Mouse (Mus musculus) C2C12 (cell line): ENCODE data around the gene Slc43a2. TPM values are rescaled to one million over a fixed set of nuclear protein-coding genes. Genes with fewer than 3 reads are reported as not detected.

Experiments
- H3K27me3 ChIP-seq: one replicate; pipeline ENCODE4 v1.6.1; 2011; ENCODE audit not compliant: control insufficient read depth, insufficient read depth, insufficient read length
- H3K36me3 ChIP-seq: one replicate; pipeline ENCODE4 v1.6.1; 2011; ENCODE audit not compliant: control insufficient read depth, insufficient read depth
- H3K4me3 ChIP-seq: one replicate; pipeline ENCODE4 v1.5.1; 2011; ENCODE audit warnings: mild to moderate bottlenecking, control low read depth; ENCODE audit not compliant: poor library complexity, insufficient read depth, severe bottlenecking
- H3K79me2 ChIP-seq: one replicate; pipeline ENCODE4 v1.6.1; 2011; ENCODE audit not compliant: control insufficient read depth, insufficient read depth
- H3K79me3 ChIP-seq: one replicate; pipeline ENCODE4 v1.6.1; 2011; ENCODE audit warnings: low read depth, control low read depth
- H3ac ChIP-seq: one replicate; pipeline ENCODE3; 2011; ENCODE audit warnings: low read depth; ENCODE audit not compliant: control insufficient read depth, insufficient read length
- CEBPB ChIP-seq: IDR thresholded peaks from one replicate; pipeline ENCODE4 v1.6.1; 2011; ENCODE audit warnings: low read depth, mild to moderate bottlenecking, control low read depth, moderate library complexity
- CTCF ChIP-seq: IDR thresholded peaks from one replicate; pipeline ENCODE4 v1.5.1; 2011; ENCODE audit not compliant: control insufficient read depth, insufficient read depth, insufficient read length
- FOSL1 ChIP-seq: IDR thresholded peaks from one replicate; pipeline ENCODE4 v1.8.0; 2011; ENCODE audit warnings: mild to moderate bottlenecking, low read length; ENCODE audit not compliant: poor library complexity, insufficient read depth, severe bottlenecking
- MAX ChIP-seq: IDR thresholded peaks from one replicate; pipeline ENCODE4 v1.6.1; 2011; ENCODE audit warnings: mild to moderate bottlenecking, control low read depth
- MYOD1 ChIP-seq: IDR thresholded peaks from one replicate; pipeline ENCODE4 v1.6.1; 2011; ENCODE audit warnings: low read depth; ENCODE audit not compliant: control insufficient read depth, insufficient read length
- MYOG ChIP-seq: IDR thresholded peaks from one replicate; pipeline ENCODE4 v1.6.1; 2011; ENCODE audit not compliant: control insufficient read depth, insufficient read length; ENCODE audit errors: extremely low read depth
- USF1 ChIP-seq: IDR thresholded peaks from one replicate; pipeline ENCODE4 v1.6.1; 2011; ENCODE audit warnings: low read depth, mild to moderate bottlenecking, control low read depth, moderate library complexity
- polyA plus RNA-seq: library from polyadenylated mRNA; unstranded; fragments of >200 nt; fragmentation: generic; extraction: Trizol; gene quantifications from one replicate; pipeline ENCODE4 v1.2.1, GENCODE M21; 2012; ENCODE audit warnings: missing spikeins

The Slc43a2 gene
- polyA plus RNA-seq, 1 experiment: 2.2 TPM

- Histone ChIP-seq H3K4me3 (no peak overlapping the region), H3K36me3 (no peaks in the 10 kb centered on the region), H3K79me2 (no peaks in the 10 kb centered on the region)
Observed at GRCm38 (mm10) chr11:75532340-75533277, 1.1 kb downstream of the Slc43a2 start.

GRCm38 (mm10) chr11:75533314-75534015, 2.0 kb downstream of the Slc43a2 start:
- H3K79me2 ChIP-seq: no peaks in the 10 kb centered on the region
- no peak overlapping the region for H3ac ChIP-seq
- H3K27me3 ChIP-seq: no peaks in the 10 kb centered on the region
- no peak overlapping the region for H3K4me3 ChIP-seq
- no peaks in the 10 kb centered on the region for H3K36me3 ChIP-seq
- TF ChIP-seq MYOD1: no peak
- no peak for TF ChIP-seq USF1
- TF ChIP-seq MAX: no peak
- TF ChIP-seq MYOG: no peak
- TF ChIP-seq FOSL1: no peak
- no peak for TF ChIP-seq CTCF
- TF ChIP-seq CEBPB: no peak
- H3K79me3 ChIP-seq: no peaks in the 10 kb centered on the region

More at GRCm38 (mm10) chr11:75532340-75533277, 1.1 kb downstream of the Slc43a2 start:
- no peaks in the 10 kb centered on the region for H3K27me3 ChIP-seq
- no peak overlapping the region for H3ac ChIP-seq
- no peaks in the 10 kb centered on the region for H3K79me3 ChIP-seq
- no peak for TF ChIP-seq MYOD1
- no peak for TF ChIP-seq USF1
- no peak for TF ChIP-seq MAX
- TF ChIP-seq CEBPB: no peak
- no peak for TF ChIP-seq MYOG
- no peak for TF ChIP-seq CTCF
- TF ChIP-seq FOSL1: no peak

GRCm38 (mm10) chr11:75534286-75535033, 3.0 kb downstream of the Slc43a2 start:
- Histone ChIP-seq H3ac (no peak overlapping the region), H3K4me3 (no peak overlapping the region), H3K79me2 (no peaks in the 10 kb centered on the region), H3K27me3 (no peaks in the 10 kb centered on the region), H3K79me3 (no peaks in the 10 kb centered on the region), H3K36me3 (no peaks in the 10 kb centered on the region)
- TF ChIP-seq CTCF: no peak
- TF ChIP-seq MAX: no peak
- TF ChIP-seq MYOG: no peak
- TF ChIP-seq USF1: no peak
- TF ChIP-seq MYOD1: no peak
- no peak for TF ChIP-seq CEBPB
- no peak for TF ChIP-seq FOSL1

- H3K27me3 ChIP-seq: no peaks in the 10 kb centered on the region
- no peaks in the 10 kb centered on the region for H3K79me2 ChIP-seq
- no peaks in the 10 kb centered on the region for H3K36me3 ChIP-seq
- H3K79me3 ChIP-seq: no peaks in the 10 kb centered on the region
- H3ac ChIP-seq: no peak overlapping the region
- no peak overlapping the region for H3K4me3 ChIP-seq
- TF ChIP-seq FOSL1 (no peak), CTCF (no peak), USF1 (no peak), CEBPB (no peak), MYOG (no peak), MAX (no peak), MYOD1 (no peak)
Observed at GRCm38 (mm10) chr11:75535106-75535795, 3.8 kb downstream of the Slc43a2 start.
